Mouse (Mus musculus) CH12.LX (cell line): ENCODE measurements around the gene Fam219a.

Experiments used
- CTCF ChIP-seq, 2 experiments: IDR thresholded peaks in 1 of 2; conservative IDR thresholded peaks in 1 of 2; 2 replicates each; pipeline ENCODE4 v1.5.1; 2011 to 2012; ENCODE audit warnings: low read depth in 2 of 2, low read length in 2 of 2, improper control_type of control experiment in 1 of 2, inconsistent platforms in 1 of 2, mild to moderate bottlenecking in 1 of 2, moderate library complexity in 1 of 2
- E2F4 ChIP-seq: IDR thresholded peaks from 2 replicates; pipeline ENCODE4 v1.6.1; 2011; ENCODE audit warnings: low read depth, low read length, improper control_type of control experiment; ENCODE audit not compliant: insufficient replicate concordance
- EP300 ChIP-seq: IDR thresholded peaks from 2 replicates; pipeline ENCODE4 v1.6.1; 2011; ENCODE audit warnings: low read length, improper control_type of control experiment
- GABPA ChIP-seq: IDR thresholded peaks from 2 replicates; pipeline ENCODE4 v1.6.1; 2012; ENCODE audit warnings: low read depth, low read length, improper control_type of control experiment, inconsistent platforms; ENCODE audit not compliant: insufficient replicate concordance
- MAZ ChIP-seq: IDR thresholded peaks from 2 replicates; pipeline ENCODE4 v1.6.1; 2012; ENCODE audit warnings: low read depth, mild to moderate bottlenecking, inconsistent platforms, low read length, improper control_type of control experiment, moderate library complexity
- MEF2A ChIP-seq: IDR thresholded peaks from 2 replicates; pipeline ENCODE4 v1.6.1; 2014; ENCODE audit warnings: low read depth, mild to moderate bottlenecking, inconsistent platforms, low read length, improper control_type of control experiment, borderline replicate concordance
- MXI1 ChIP-seq: IDR thresholded peaks from 2 replicates; pipeline ENCODE4 v1.6.1; 2011; ENCODE audit warnings: mild to moderate bottlenecking, low read depth, low read length, improper control_type of control experiment
- SMC3 ChIP-seq: IDR thresholded peaks from 2 replicates; pipeline ENCODE4 v1.6.1; 2011; ENCODE audit warnings: low read depth, low read length, improper control_type of control experiment
- TCF12 ChIP-seq: IDR thresholded peaks from 2 replicates; pipeline ENCODE4 v1.6.1; 2014; ENCODE audit warnings: low read depth, mild to moderate bottlenecking, inconsistent platforms, low read length, improper control_type of control experiment
- USF1 ChIP-seq: IDR thresholded peaks from 2 replicates; pipeline ENCODE4 v1.6.1; 2014; ENCODE audit warnings: low read depth, mild to moderate bottlenecking, inconsistent platforms, low read length, improper control_type of control experiment
- ZC3H11A ChIP-seq: IDR thresholded peaks from 2 replicates; pipeline ENCODE4 v1.6.1; 2012; ENCODE audit warnings: low read depth, mild to moderate bottlenecking, inconsistent platforms, low read length, improper control_type of control experiment

GRCm38 (mm10) chr4:41519195-41519594 is 50.1 kb downstream of the Fam219a start:
- no peak for TF ChIP-seq ZC3H11A
- no peak for TF ChIP-seq SMC3
- TF ChIP-seq E2F4: no peak
- no peak for TF ChIP-seq MEF2A
- no peak for TF ChIP-seq EP300
- TF ChIP-seq MAZ: no peak
- TF ChIP-seq TCF12: no peak
- TF ChIP-seq MXI1: no peak
- no peak for TF ChIP-seq USF1
- TF ChIP-seq CTCF (conservative IDR thresholded peaks at IDR 0.05 in 1 of 2, IDR thresholded peaks at IDR 0.05 in 1 of 2; ENCODE audit: low read depth in 2 of 2, low read length in 2 of 2): no peak
- no peak for TF ChIP-seq GABPA
